Mouse (Mus musculus) liver, embryonic 15.5 days (tissue): Measurements from ENCODE around the gene Naa35. TPM values are rescaled to one million over a fixed set of nuclear protein-coding genes. Genes with fewer than 3 reads are reported as not detected.
A peak's percentile ranks its signal among the peaks of the same experiment; 100 is the strongest.
"Not testable (repeated sequence)": the region's sequence is repeated elsewhere in the genome, so short reads cannot be mapped to it uniquely, and the experiment has no call there.

Experiments
- ATAC-seq: fragments of 200-750 bp; cut with Nextera tagmentation; 2 replicates; pipeline ENCODE4 v1.8.0; 2017; ENCODE audit warnings: moderate number of reproducible peaks, mild to moderate bottlenecking, moderate library complexity; ENCODE audit not compliant: insufficient read depth
- H3K27ac ChIP-seq: fragments of 300-500 bp; sonication (generic); replicated peaks from 2 replicates; pipeline ENCODE4 v1.5.1; 2015; ENCODE audit warnings: mild to moderate bottlenecking, inconsistent platforms
- H3K27me3 ChIP-seq: fragments of 300-500 bp; sonication (generic); 2 replicates; pipeline ENCODE4 v1.6.1; 2015; ENCODE audit warnings: mild to moderate bottlenecking, inconsistent platforms
- H3K36me3 ChIP-seq: fragments of 300-500 bp; sonication (generic); replicated peaks from 2 replicates; pipeline ENCODE4 v1.6.1; 2015; ENCODE audit warnings: moderate library complexity, mild to moderate bottlenecking, inconsistent platforms
- H3K4me1 ChIP-seq: fragments of 300-500 bp; sonication (generic); replicated peaks from 2 replicates; pipeline ENCODE4 v1.6.1; 2015; ENCODE audit warnings: inconsistent platforms
- H3K4me2 ChIP-seq: fragments of 300-500 bp; sonication (generic); 2 replicates; pipeline ENCODE4 v1.6.1; 2015; ENCODE audit warnings: moderate library complexity, mild to moderate bottlenecking, inconsistent platforms
- H3K4me3 ChIP-seq: fragments of 300-500 bp; sonication (generic); replicated peaks from 2 replicates; pipeline ENCODE4 v1.5.1; 2015; ENCODE audit warnings: mild to moderate bottlenecking, inconsistent platforms
- H3K9ac ChIP-seq: fragments of 300-500 bp; sonication (generic); 2 replicates; pipeline ENCODE4 v1.6.1; 2015; ENCODE audit warnings: moderate library complexity, mild to moderate bottlenecking, inconsistent platforms
- H3K9me3 ChIP-seq: fragments of 300-500 bp; sonication (generic); replicated peaks from 2 replicates; pipeline ENCODE4 v1.6.1; 2016; ENCODE audit warnings: inconsistent platforms
- WGBS: fragments of 180-500 bp; shearing (Covaris S2); methylation state at CpG from one replicate; pipeline ENCODE4 v1.1.7; 2015; ENCODE audit warnings: mixed read lengths; ENCODE audit not compliant: insufficient replicate concordance; 5-methylcytosine and 5-hydroxymethylcytosine counted together
- polyA plus RNA-seq: library from polyadenylated mRNA; unstranded; fragments of >200 nt; fragmentation: Nextera tagmentation; extraction: Ambion mirVana; gene quantifications from 2 replicates; pipeline ENCODE4 v1.2.1, GENCODE M21; 2015

Gene Naa35
- polyA plus RNA-seq, 1 experiment from 2014 or later = 26.5 TPM

- Histone ChIP-seq H3K4me1 (no peaks in the 10 kb centered on the region), H3K27me3 (peaks cover 6% of the 10 kb centered on the region), H3K9me3 (no peaks in the 10 kb centered on the region), H3K9ac (no peak overlapping the region), H3K36me3 (no peaks in the 10 kb centered on the region), H3K4me3 (no peak overlapping the region), H3K4me2 (no peak overlapping the region), H3K27ac (no peak overlapping the region)
- no peak for ATAC-seq
- 80% methylated on average over 2 of the region's 2 CpGs for WGBS
Observed at GRCm38 (mm10) chr13:59572549-59572948, 12.5 kb upstream of the Naa35 start.

GRCm38 (mm10) chr13:59580954-59581353, 4.1 kb upstream of the Naa35 start:
- H3K4me1 ChIP-seq = peaks cover 13% of the 10 kb centered on the region
- no peaks in the 10 kb centered on the region for H3K27me3 ChIP-seq
- 85% methylated on average over 4 of the region's 4 CpGs for WGBS

GRCm38 (mm10) chr13:59584481-59584880, 578 bp upstream of the Naa35 start:
- Histone ChIP-seq H3K9me3 (no peaks in the 10 kb centered on the region), H3K36me3 (peaks cover 7% of the 10 kb centered on the region), H3K4me1 (peaks cover 40% of the 10 kb centered on the region), H3K4me2 (peak overlapping the region; percentile 98), H3K4me3 (peak overlapping the region; percentile 87), H3K27me3 (no peaks in the 10 kb centered on the region), H3K27ac (peak overlapping the region; percentile 68), H3K9ac (peak overlapping the region; percentile 73)
- peak; percentile 4; the same call in 1 of the 2 replicates for ATAC-seq
- WGBS = 4% methylated on average over 9 of the region's 9 CpGs

More at GRCm38 (mm10) chr13:59580954-59581353, 4.1 kb upstream of the Naa35 start:
- Histone ChIP-seq H3K4me3 (no peak overlapping the region), H3K9ac (no peak overlapping the region), H3K27ac (no peak overlapping the region), H3K4me2 (no peak overlapping the region), H3K36me3 (no peaks in the 10 kb centered on the region), H3K9me3 (no peaks in the 10 kb centered on the region)
- no peak for ATAC-seq

- Histone ChIP-seq H3K9ac (peak overlapping the region; percentile 86), H3K9me3 (no peaks in the 10 kb centered on the region), H3K4me2 (peak overlapping the region; percentile 98), H3K36me3 (peaks cover 18% of the 10 kb centered on the region), H3K27ac (peak overlapping the region; percentile 76), H3K4me3 (peak overlapping the region; percentile 87), H3K4me1 (peaks cover 40% of the 10 kb centered on the region), H3K27me3 (no peaks in the 10 kb centered on the region)
- no peak; the same call in 1 of the 2 replicates for ATAC-seq
- WGBS = 0% methylated on average over 28 of the region's 28 CpGs
Observed at GRCm38 (mm10) chr13:59585648-59586005, 568 bp downstream of the Naa35 start.

- WGBS = 73% methylated on average over 2 of the region's 2 CpGs
- no peaks in the 10 kb centered on the region for H3K27me3 ChIP-seq
- ATAC-seq = no peak
- H3K4me1 ChIP-seq = peaks cover 44% of the 10 kb centered on the region
- H3K4me3 ChIP-seq = no peak overlapping the region
- H3K36me3 ChIP-seq = peaks cover 27% of the 10 kb centered on the region
- no peak overlapping the region for H3K27ac ChIP-seq
- no peaks in the 10 kb centered on the region for H3K9me3 ChIP-seq
- no peak overlapping the region for H3K4me2 ChIP-seq
- H3K9ac ChIP-seq = no peak overlapping the region
Observed at GRCm38 (mm10) chr13:59587201-59587600, 2.1 kb downstream of the Naa35 start.

GRCm38 (mm10) chr13:59589672-59590071, 4.6 kb downstream of the Naa35 start:
- Histone ChIP-seq H3K4me2 (no peak overlapping the region), H3K27me3 (no peaks in the 10 kb centered on the region), H3K9ac (no peak overlapping the region), H3K4me1 (peaks cover 43% of the 10 kb centered on the region), H3K27ac (no peak overlapping the region), H3K36me3 (peaks cover 46% of the 10 kb centered on the region), H3K9me3 (no peaks in the 10 kb centered on the region), H3K4me3 (no peak overlapping the region)
- ATAC-seq = no peak
- 79% methylated on average over 4 of the region's 4 CpGs for WGBS

GRCm38 (mm10) chr13:59590691-59591090, 5.6 kb downstream of the Naa35 start:
- peaks cover 49% of the 10 kb centered on the region for H3K36me3 ChIP-seq
- H3K9ac ChIP-seq = no peak overlapping the region
- no peaks in the 10 kb centered on the region for H3K27me3 ChIP-seq
- peaks cover 42% of the 10 kb centered on the region for H3K4me1 ChIP-seq
- ATAC-seq = no peak
- no peaks in the 10 kb centered on the region for H3K9me3 ChIP-seq
- no peak overlapping the region for H3K27ac ChIP-seq
- no peak overlapping the region for H3K4me3 ChIP-seq
- H3K4me2 ChIP-seq = no peak overlapping the region
- WGBS = 82% methylated on average over 4 of the region's 4 CpGs

GRCm38 (mm10) chr13:59592058-59592457, 7.0 kb downstream of the Naa35 start:
- peaks cover 51% of the 10 kb centered on the region for H3K36me3 ChIP-seq
- not testable (repeated sequence) for H3K4me3 ChIP-seq, ATAC-seq, H3K27ac ChIP-seq, H3K9me3 ChIP-seq, H3K9ac ChIP-seq, H3K4me2 ChIP-seq, H3K27me3 ChIP-seq
- peaks cover 28% of the 10 kb centered on the region for H3K4me1 ChIP-seq
- WGBS = 71% methylated on average over 3 of the region's 3 CpGs

GRCm38 (mm10) chr13:59592630-59593029, 7.6 kb downstream of the Naa35 start:
- no peak overlapping the region for H3K4me2 ChIP-seq
- H3K27ac ChIP-seq = 0 out of 2 replicates have a peak overlapping the region, but pooled peaks have one; percentile 15
- H3K9me3 ChIP-seq = no peaks in the 10 kb centered on the region
- no peaks in the 10 kb centered on the region for H3K27me3 ChIP-seq
- no peak overlapping the region for H3K9ac ChIP-seq
- H3K4me3 ChIP-seq = no peak overlapping the region
- H3K36me3 ChIP-seq = peaks cover 52% of the 10 kb centered on the region
- no peak for ATAC-seq
- peaks cover 22% of the 10 kb centered on the region for H3K4me1 ChIP-seq
- 27% methylated on average over 1 of the region's 1 CpGs for WGBS

GRCm38 (mm10) chr13:59603096-59603495, 18.0 kb downstream of the Naa35 start:
- H3K4me2 ChIP-seq = no peak overlapping the region
- H3K4me1 ChIP-seq = 0 out of 2 replicates have a peak, but pooled peaks cover 11% of the 10 kb centered on the region
- H3K9me3 ChIP-seq = no peaks in the 10 kb centered on the region
- H3K27me3 ChIP-seq = no peaks in the 10 kb centered on the region
- peaks cover 42% of the 10 kb centered on the region for H3K36me3 ChIP-seq
- 33% methylated on average over 5 of the region's 5 CpGs for WGBS
- H3K4me3 ChIP-seq = no peak overlapping the region
- H3K9ac ChIP-seq = no peak overlapping the region
- ATAC-seq = no peak
- no peak overlapping the region for H3K27ac ChIP-seq

GRCm38 (mm10) chr13:59604511-59604910, 19.5 kb downstream of the Naa35 start:
- peaks cover 53% of the 10 kb centered on the region for H3K36me3 ChIP-seq
- 64% methylated on average over 1 of the region's 1 CpGs for WGBS

More at GRCm38 (mm10) chr13:59604511-59604910, 19.5 kb downstream of the Naa35 start:
- Histone ChIP-seq H3K9me3 (no peaks in the 10 kb centered on the region), H3K9ac (no peak overlapping the region), H3K4me1 (0 out of 2 replicates have a peak, but pooled peaks cover 11% of the 10 kb centered on the region), H3K4me3 (no peak overlapping the region), H3K27me3 (no peaks in the 10 kb centered on the region), H3K4me2 (no peak overlapping the region), H3K27ac (no peak overlapping the region)
- no peak for ATAC-seq
